Mouse (Mus musculus) kidney, adult 8-10 months (tissue): ENCODE measurements around the gene Eif2b3.

Experiments used
- DNase-seq, 2 experiments: peaks; one replicate each; pipeline ENCODE4 v3.0.0; 2022

The Eif2b3 gene

GRCm38 (mm10) chr4:117018327-117018726 lies 875 bp upstream of the Eif2b3 start:
- no peak for DNase-seq

- DNase-seq, result no peak
Measured at GRCm38 (mm10) chr4:117023469-117023868, 4.3 kb downstream of the Eif2b3 start.

DNA sequence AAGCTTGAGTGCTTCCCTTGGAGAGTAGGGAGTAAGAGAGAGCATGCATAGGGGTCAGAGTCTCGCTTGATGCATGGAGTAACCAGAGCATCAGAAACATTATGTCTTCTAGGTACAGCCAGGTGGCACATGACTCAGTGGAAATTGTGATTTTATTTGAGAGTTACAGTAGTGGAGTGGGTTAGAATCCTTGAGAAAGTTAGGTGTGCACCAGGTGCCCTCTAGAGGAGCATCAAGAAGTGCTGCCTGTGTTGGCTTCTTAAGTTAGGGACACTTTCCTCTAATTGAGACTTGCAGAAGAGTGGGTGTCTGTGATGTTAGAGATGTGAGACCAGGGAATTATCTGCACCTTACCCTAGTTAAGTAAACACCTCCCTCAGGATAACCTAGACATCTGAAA lies 11.9 kb downstream of the Eif2b3 start:
- no peak for DNase-seq

DNA sequence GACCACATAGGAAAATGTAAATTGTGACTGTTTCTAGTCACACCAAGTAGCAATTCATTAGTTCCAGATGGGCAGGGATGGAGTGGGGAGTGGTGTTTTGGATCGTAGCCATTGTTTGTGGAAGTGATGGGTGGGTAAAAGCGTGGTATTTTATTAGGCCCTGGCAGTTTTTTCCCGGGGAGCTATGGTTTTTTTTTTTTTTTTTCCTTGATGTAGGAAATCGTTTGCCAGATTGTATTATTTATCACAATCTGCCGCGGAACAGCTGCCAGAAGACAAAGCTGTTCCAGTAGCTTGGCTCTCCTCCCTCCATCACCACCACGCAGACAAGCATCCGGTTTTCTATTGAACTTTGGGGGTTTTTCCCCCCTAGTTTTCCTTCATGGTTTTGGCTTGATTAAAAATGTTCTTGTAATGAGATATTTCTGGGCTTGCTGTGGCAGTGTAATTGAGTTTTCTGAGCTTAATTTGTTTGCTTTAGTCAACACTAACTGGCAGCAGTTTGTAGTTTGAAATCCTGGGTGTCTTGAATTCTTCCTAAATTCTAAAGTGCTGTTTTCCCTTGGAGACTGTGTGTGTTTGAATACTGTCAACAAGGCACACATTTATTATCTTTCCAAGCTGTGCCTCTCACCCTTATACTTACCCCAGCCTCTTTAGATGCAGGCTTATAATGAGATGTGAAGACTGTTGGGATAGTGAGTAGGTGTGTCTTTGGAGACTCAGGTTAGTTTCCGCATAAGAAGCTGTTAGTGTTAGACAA lies 20.9 kb downstream of the Eif2b3 start:
- DNase-seq, result peak; percentile 25 to 42

DNA sequence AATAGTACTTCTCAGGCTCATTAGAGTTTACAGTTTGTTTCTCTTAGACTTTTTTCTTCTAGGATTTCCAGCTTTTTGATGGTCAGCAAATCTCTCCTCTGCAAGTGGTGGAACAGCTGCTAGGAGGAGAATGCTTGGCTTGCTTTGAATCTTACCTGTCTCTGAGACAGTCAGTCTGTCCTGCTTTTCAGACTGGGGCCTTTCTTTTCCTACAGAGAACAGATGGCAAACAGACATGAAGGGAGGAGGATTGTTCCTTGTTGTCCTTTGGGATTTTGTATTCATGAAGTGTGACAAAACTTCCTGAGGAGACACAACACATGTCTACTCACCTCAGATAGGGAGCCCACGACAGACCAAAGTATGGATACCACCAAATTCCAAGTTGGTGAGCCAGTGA lies 21.6 kb downstream of the Eif2b3 start:
- DNase-seq, result no peak

GRCm38 (mm10) chr4:117041283-117041721 lies 22.1 kb downstream of the Eif2b3 start:
- peak; percentile 60 to 79 for DNase-seq

DNA sequence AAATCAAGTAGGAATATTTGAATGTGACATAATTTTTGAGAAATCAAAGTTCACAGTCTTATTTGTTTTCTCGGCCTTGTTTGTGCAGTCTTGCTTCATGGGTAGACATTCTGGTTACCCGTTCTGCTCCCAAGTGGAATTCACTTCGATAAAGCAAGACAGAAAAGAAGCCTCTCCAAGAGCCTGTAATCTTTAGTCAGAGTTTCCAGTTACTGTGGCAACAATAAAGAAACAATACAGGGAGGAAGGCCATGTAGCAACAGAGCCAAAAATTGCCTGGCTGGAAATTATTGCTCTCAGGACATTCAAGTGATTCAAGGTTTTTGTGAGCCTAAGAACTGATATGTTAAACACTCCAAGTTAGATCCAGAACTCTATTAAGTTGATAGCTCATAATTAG lies 29.6 kb downstream of the Eif2b3 start:
- no peak for DNase-seq

- DNase-seq, result no peak
Measured at GRCm38 (mm10) chr4:117049485-117049884, 30.3 kb downstream of the Eif2b3 start.

- DNase-seq, result no peak
Measured at GRCm38 (mm10) chr4:117052626-117053025, 33.4 kb downstream of the Eif2b3 start.

GRCm38 (mm10) chr4:117053956-117054355 lies 34.8 kb downstream of the Eif2b3 start:
- no peak for DNase-seq

GRCm38 (mm10) chr4:117056102-117056501 lies 36.9 kb downstream of the Eif2b3 start:
- no peak for DNase-seq

DNA sequence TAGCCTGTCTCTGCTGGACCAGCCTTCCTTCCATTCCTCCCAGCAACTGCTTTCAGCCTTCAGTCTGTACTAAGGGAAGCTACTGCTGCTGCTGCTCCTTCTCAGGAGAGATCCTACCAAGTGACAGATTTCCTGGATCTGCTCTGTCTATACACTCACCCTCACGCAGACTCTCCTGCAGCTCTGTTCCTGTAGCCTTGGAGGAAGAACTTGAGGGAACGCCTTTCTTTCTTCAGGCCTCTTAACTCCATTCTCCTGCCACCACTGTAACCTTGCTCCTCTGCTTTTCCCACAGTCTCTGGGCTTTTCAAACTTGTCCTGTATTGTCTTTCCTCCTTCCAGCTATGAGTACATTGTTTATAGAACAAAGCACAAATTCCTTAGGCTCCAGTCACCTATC lies 37.3 kb downstream of the Eif2b3 start:
- no peak for DNase-seq

DNA sequence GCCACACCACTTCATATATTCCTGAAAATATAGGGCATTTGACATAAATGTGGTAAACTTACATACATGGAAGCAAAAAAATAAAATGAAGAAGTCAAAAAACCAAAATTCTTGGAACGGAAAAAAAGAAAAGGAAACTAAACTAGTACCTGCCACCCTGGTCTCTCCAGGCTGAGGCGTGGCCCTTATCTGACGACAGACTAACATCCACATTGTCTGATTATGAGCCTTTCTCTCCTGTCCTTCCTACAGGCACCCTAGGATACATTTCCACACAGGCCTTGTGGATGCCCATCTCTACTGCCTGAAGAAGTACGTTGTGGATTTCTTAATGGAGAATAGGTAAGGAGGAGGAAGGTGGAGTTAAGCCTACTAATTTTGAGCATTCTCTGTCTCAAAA lies 39.3 kb downstream of the Eif2b3 start:
- no peak for DNase-seq

GRCm38 (mm10) chr4:117062700-117063390 lies 43.6 kb downstream of the Eif2b3 start:
- no peak for DNase-seq

- DNase-seq, result no peak
Measured at GRCm38 (mm10) chr4:117068035-117068434, 48.8 kb downstream of the Eif2b3 start.

DNA sequence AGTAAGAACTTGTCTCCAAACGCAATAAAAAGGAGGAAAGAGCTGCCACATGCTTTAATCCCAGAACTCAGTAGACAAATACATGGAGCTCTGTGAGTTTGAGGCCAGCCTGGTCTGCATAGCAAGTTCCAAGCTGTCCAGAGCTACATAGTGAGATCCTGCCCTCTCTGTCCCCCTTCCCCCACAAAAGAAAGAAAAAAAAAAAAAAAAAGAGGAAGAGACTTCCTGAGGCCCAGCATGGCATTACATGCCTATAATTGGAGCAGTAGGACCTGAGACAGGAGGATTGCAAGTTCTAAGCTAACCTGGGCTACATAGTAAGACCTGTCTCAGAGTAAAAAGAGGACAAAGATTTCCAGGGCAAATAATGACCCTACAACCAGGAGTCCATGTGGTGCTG lies 50.4 kb downstream of the Eif2b3 start:
- DNase-seq, result no peak

DNA sequence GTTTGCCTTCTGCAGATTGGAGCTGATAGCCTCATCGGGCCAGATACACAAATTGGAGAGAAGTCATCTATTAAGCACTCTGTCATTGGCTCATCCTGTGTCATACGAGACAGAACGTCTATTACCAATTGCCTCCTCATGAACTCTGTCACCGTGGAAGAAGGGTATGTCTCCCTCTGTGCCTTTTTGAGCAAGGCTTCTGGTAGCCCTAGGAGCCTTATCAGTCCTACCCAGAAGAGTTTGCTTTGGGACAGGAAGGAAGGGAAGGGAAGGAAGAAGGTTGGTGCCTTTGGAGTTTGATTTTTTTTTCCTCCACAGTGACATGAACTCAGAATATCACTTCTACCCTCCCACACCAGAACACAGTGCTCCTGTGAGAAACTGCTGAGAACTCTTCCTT lies 51.4 kb downstream of the Eif2b3 start:
- no peak for DNase-seq

GRCm38 (mm10) chr4:117071183-117071582 lies 52.0 kb downstream of the Eif2b3 start:
- no peak for DNase-seq

DNA sequence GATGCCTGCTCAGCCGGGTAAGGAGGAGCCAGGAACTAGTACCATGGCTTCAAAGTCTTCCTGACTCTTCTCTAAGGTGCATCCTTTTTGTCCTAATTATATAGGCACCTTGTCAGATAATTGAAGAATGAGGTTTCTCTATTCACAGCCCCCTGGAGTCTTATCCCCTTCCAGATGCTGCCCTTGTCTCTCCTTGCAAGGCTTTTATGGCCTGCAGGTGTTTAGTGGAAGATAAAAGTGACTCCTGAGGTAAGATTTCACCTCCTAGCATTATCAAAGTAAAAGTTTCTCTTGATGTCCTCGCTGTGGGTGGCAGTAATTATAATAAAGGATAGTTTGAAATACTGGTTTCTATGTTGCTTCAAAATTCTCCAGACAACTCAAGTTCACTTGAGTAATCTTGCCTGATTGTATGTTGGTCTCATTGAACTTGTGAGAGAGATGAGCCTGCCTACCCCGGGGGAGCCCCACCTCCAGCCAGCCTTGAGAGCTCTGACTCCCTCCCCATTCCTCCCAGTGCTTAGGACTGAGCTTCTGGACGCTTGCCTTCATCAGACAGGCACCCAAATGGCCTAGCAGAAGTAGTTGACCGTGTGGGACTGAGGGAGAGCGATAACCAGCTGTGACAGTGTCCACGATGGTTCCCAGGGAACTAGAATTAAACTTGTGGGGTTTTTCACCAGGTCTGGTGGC lies 68.9 kb downstream of the Eif2b3 start:
- no peak for DNase-seq

GRCm38 (mm10) chr4:117090586-117090985 lies 71.4 kb downstream of the Eif2b3 start:
- DNase-seq, result no peak

GRCm38 (mm10) chr4:117094626-117095361 lies 75.6 kb downstream of the Eif2b3 start:
- peak; percentile 21 to 23 for DNase-seq

DNA sequence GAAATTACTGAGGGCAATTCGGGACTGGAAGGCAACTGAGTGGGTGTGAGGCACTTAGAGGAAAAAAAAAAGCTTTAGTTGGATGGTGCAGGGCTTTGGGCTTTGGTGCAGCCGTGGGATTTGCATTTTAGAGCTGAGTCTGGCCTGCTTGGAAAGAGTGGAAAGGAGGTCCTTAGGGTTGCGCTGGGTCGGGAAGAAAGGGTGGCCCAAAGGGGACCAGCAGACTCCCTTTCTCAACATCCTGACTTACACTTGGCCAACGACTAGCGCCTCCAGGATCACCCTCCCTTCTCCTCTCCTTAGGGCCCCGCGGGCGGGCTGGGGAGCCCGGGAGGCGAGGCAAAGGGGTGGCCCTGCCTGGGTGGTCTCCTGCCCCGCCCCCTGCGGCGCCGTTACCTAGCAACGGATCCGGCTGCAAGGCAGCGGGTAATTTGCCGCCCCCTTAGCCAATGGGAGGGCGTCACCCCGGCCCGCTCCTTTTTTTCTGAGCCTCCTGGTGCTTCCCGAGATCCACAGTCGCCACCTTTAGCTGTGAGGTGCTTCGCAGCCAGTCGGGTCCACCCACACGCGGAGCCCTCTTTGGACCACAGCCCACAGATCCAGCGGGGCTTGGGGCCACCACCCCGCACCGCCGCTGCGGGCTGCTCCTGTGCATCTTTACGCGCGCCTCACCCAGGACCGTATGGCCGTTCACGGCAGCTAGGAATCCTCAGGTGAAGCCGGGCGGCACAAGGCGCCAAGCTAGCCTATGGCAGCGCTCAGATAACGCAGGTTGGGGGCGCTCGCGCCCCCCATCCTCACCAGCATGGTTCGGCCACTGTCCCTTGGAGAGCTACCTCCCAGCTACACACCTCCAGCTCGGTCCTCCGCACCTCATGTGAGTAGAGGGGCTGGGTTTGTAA lies 76.6 kb downstream of the Eif2b3 start, which contains the start of gene Ptch2:
TSS of gene Ptch2 (plus strand) at position 525 of the 902 bp plus-strand sequence.
- DNase-seq, result peak; percentile 56 to 63
